Mouse (Mus musculus) lung, postnatal 4 days (tissue): ENCODE results near the gene Golga5.
"Not testable (repeated sequence)": the region's sequence is repeated elsewhere in the genome, so short reads cannot be mapped to it uniquely, and the experiment has no call there.

Source experiments
- DNase-seq, 2 experiments: peaks; one replicate each; pipeline ENCODE4 v3.0.0; 2021

The Golga5 gene

GRCm38 (mm10) chr12:102450437-102450836, 18.5 kb upstream of the Golga5 start:
- peak in 1 of 2 experiments; percentile 36 for DNase-seq

GRCm38 (mm10) chr12:102451126-102451851, 17.6 kb upstream of the Golga5 start:
- DNase-seq: no peak

GRCm38 (mm10) chr12:102453581-102453980, 15.4 kb upstream of the Golga5 start:
- DNase-seq: peak; percentile 34 to 36

- DNase-seq: no peak
These were observed 12.3 kb upstream of the Golga5 start for GRCm38 (mm10) chr12:102456467-102457193.

GRCm38 (mm10) chr12:102460014-102460413, 8.9 kb upstream of the Golga5 start:
- DNase-seq: no peak

- no peak for DNase-seq
These were observed 7.8 kb upstream of the Golga5 start for GRCm38 (mm10) chr12:102461177-102461576.

- no peak for DNase-seq
These were observed 4.3 kb upstream of the Golga5 start for GRCm38 (mm10) chr12:102464650-102465049.

GRCm38 (mm10) chr12:102468136-102468535, 799 bp upstream of the Golga5 start:
- DNase-seq: no peak

- no peak for DNase-seq
These were observed 5.5 kb downstream of the Golga5 start for GRCm38 (mm10) chr12:102474411-102474810.

GRCm38 (mm10) chr12:102480481-102480880, 11.5 kb downstream of the Golga5 start:
- DNase-seq: no peak

GRCm38 (mm10) chr12:102484946-102485345, 16.0 kb downstream of the Golga5 start:
- DNase-seq: no peak

- DNase-seq: no peak
These were observed 23.0 kb downstream of the Golga5 start for GRCm38 (mm10) chr12:102491911-102492310.

GRCm38 (mm10) chr12:102495754-102496153, 26.8 kb downstream of the Golga5 start:
- not testable (repeated sequence) for DNase-seq

GRCm38 (mm10) chr12:102497905-102498304, 29.0 kb downstream of the Golga5 start:
- DNase-seq: no peak

- DNase-seq: peak; percentile 22 to 38
These were observed 29.8 kb downstream of the Golga5 start for GRCm38 (mm10) chr12:102498726-102499125.

GRCm38 (mm10) chr12:102499210-102499609, 30.3 kb downstream of the Golga5 start:
- no peak for DNase-seq

GRCm38 (mm10) chr12:102499723-102500122, 30.8 kb downstream of the Golga5 start:
- DNase-seq: peak in 1 of 2 experiments; percentile 22

GRCm38 (mm10) chr12:102501038-102501437, 32.1 kb downstream of the Golga5 start:
- no peak for DNase-seq

GRCm38 (mm10) chr12:102501848-102502595, 33.1 kb downstream of the Golga5 start:
- no peak for DNase-seq

GRCm38 (mm10) chr12:102505131-102505713, 36.3 kb downstream of the Golga5 start:
- DNase-seq: no peak

- no peak for DNase-seq
These were observed 37.0 kb downstream of the Golga5 start for GRCm38 (mm10) chr12:102505949-102506348.

- no peak for DNase-seq
These were observed 42.4 kb downstream of the Golga5 start for GRCm38 (mm10) chr12:102511363-102511762.

- DNase-seq: no peak
These were observed 45.2 kb downstream of the Golga5 start for GRCm38 (mm10) chr12:102514151-102514550.
